Mouse (Mus musculus) Patski (cell line): ENCODE measurements around the gene Rsc1a1. TPM values are rescaled to one million over a fixed set of nuclear protein-coding genes. Genes with fewer than 3 reads are reported as not detected.
A peak's percentile ranks its signal among the peaks of the same experiment; 100 is the strongest.

Experiments
- ATAC-seq: fragments of 100-300 bp; one replicate; pipeline ENCODE4 v1.8.0; 2021
- CTCF ChIA-PET: fragments of 350-600 bp; sonication (Branson Sonifier 250); formaldehyde crosslinking; loops from one replicate; lab custom pipeline; 2022; ENCODE audit warnings: inconsistent platforms; lab: Charles Lee
- POLR2A ChIA-PET: fragments of 350-600 bp; sonication (Branson Sonifier 250); formaldehyde crosslinking; loops from one replicate; lab custom pipeline; 2022; ENCODE audit warnings: antibody characterized with exemption, inconsistent platforms; lab: Charles Lee
- DNase-seq: peaks from one replicate; pipeline ENCODE4 v3.0.0-alpha.2; 2011; ENCODE audit warnings: low read depth, low spot score
- H3K27me3 ChIP-seq: fragments of 371-371 bp; one replicate; pipeline ENCODE4 v1.5.1; 2021
- CTCF ChIP-seq: fragments of 100-300 bp; IDR thresholded peaks from one replicate; pipeline ENCODE4 v1.5.1; 2021
- in situ Hi-C: fragments of 300-500 bp; cut with MboI; formaldehyde crosslinking; loops from 3 replicates; pipeline ENCODE4 v1.11.1; 2018; ENCODE audit warnings: low pct_unique_long_range_greater_than_20kb, mixed read lengths
- polyA plus RNA-seq: library from polyadenylated mRNA; unstranded; gene quantifications from one replicate; pipeline ENCODE4 v1.2.3, GENCODE M21; 2021

The Rsc1a1 gene
- polyA plus RNA-seq, 1 experiment from 2014 or later, result 4.7 TPM

DNA sequence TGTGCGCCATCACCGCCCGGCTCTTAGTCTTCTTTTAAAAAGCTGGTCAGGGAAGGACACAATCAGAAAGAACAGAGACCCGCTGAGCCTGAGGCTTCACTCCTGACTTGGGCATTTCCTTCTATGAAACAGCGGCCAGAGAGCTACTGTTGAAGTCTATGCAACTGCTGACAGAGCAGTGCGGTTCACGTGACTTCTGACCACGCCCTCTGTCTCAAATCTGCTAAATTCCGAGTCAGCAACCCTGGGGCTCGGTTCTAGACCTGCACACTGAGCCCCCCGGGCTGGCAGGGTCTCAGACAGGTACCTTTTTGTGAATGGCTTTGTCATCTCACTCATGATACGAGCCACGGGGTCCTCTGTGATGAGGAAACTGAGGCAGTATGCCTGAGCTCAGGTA lies 13.1 kb downstream of the Rsc1a1 start:
- no peak for TF ChIP-seq CTCF
- DNase-seq (no peak), ATAC-seq (no peak)
- POLR2A ChIA-PET, result interaction anchor here (1.0 kb wide), 1 partner anchor 11 kb away, joined by 3 read pairs; no protein-coding TSS in a partner anchor
- H3K27me3 ChIP-seq, result no peaks in the 10 kb centered on the region
- in situ Hi-C loops, result no loop called here
- CTCF ChIA-PET, result no interaction called here

DNA sequence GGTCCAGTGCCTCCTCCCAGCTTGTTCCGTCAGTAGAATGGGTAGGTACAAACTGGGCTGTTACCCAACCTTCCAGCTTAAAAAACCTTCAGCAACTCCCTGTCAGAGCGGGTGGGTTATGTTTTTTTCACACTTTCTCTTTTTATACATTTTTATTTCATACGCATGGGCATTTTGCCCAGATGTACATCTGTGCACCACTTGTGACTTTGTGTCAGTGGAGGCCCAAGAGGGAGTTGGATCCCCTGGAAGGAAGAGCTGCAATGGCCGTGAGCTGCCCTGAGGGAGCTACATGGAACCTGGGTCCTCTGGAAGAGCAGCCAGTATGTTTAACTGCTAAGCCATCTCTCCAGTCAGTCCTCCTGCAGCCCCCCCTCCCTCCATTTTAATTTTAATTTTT lies 14.0 kb downstream of the Rsc1a1 start:
- ChIA-PET CTCF (interaction anchor here (1.3 kb wide), 1 partner anchor 19 kb away, joined by 3 read pairs; no protein-coding TSS in a partner anchor), POLR2A (interaction anchor here (1.0 kb wide), 1 partner anchor 12 kb away, joined by 3 read pairs; no protein-coding TSS in a partner anchor)
- TF ChIP-seq CTCF, result no peak
- no peaks in the 10 kb centered on the region for H3K27me3 ChIP-seq
- ATAC-seq, result no peak
- DNase-seq, result no peak
- in situ Hi-C loops, result no loop called here

DNA sequence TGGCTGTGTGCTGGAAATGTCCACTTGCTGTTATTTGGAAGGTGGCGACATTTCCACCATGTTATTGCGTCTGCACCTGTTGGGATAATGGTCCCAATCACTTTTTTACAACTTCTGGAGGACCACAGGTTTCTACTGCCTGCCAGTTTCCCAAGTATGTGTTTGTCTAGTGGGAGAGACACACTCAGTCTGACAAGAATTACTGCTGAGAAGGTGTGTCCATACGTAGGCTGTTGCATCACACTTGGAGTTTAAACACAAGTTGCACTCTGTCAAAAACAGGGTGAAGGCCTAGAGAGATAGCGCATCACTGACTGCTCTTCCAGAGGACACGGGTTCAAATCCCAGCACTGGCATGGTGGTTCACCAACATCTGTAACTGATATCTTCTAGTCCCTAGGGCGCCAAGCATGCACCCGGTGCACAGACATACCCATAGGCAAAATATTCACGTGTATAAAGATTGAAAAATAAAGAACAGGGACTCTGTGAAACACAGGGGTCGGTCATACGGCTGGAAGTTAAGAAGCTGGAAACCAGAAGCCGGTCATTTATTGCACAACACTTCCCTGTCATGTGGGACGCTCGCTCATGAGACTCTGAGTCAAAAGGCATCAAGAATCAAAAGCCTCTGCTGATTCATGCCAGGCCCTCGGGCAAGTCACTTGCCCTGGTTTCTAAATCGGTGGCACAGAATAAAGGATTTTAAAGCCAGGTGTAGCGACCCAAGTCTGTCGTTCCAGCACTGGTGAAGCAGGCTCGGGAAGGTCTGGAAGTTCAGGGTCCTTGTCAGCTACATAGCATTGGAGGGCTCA lies 15.3 kb downstream of the Rsc1a1 start:
- ChIA-PET CTCF (interaction anchor here (1.0 to 1.3 kb wide), 2 partner anchors 20 to 53 kb away, joined by 3 read pairs; partner anchors contain the start of gene Ddi2), POLR2A (no interaction called here)
- ATAC-seq (peak; percentile 35), DNase-seq (peak; percentile 86)
- in situ Hi-C loops, result no loop called here
- no peak for TF ChIP-seq CTCF
- no peaks in the 10 kb centered on the region for H3K27me3 ChIP-seq

- no peak for ATAC-seq
- CTCF ChIA-PET, result no interaction called here
- no peak for TF ChIP-seq CTCF
Observed at GRCm38 (mm10) chr4:141664799-141665198, 20.6 kb downstream of the Rsc1a1 start, which contains the start of gene Plekhm2. Gene Plekhm2 (minus strand): TSS chr4:141664899.

DNA sequence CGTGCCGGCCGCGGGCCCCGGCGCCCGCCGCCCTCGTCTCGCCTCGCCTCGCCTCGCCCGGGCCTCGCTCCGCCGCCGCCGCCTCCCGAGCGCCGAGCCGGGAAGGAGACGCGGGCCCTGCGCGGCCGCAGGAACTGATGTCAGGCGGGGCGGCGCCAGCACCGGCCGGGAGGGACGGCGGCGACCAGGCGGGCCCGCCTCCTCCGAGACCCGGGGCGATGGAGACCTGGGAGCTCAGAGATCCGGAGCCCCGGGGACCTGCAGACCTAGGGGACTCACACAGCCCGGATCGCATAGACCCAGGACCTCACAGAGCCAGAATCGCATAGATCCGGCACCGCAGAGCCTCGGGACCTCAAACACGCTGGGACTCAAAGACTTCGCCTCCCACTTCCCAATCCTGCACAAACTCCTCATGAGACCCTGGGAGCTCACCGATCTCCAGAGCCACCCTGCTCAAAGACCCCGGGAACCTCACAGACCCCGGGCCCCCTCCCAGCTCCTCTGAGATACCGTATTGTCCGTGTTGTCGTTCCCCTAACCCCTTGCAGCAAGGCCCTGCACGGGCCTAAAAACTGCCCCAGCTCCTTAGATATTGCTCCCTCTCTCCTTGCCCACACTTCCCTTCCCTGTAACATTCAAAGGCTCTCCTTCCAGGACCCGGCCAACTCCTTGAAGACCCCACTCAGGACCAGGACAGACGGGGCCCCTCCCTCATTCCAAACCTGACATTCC lies 21.2 kb downstream of the Rsc1a1 start:
- no peak for TF ChIP-seq CTCF
- H3K27me3 ChIP-seq, result no peaks in the 10 kb centered on the region
- ChIA-PET POLR2A (interaction anchor here (1.3 kb wide), 1 partner anchor 22 kb away, joined by 3 read pairs; no protein-coding TSS in a partner anchor), CTCF (no interaction called here)
- DNase-seq (no peak), ATAC-seq (peak; percentile 89)
- in situ Hi-C loops, result no loop called here

More at GRCm38 (mm10) chr4:141664799-141665198, 20.6 kb downstream of the Rsc1a1 start, which contains the start of gene Plekhm2:
- POLR2A ChIA-PET, result interaction anchor here (1.3 kb wide), 1 partner anchor 23 kb away, joined by 3 read pairs; no protein-coding TSS in a partner anchor
- no peaks in the 10 kb centered on the region for H3K27me3 ChIP-seq
- in situ Hi-C loops, result no loop called here
- no peak for DNase-seq

GRCm38 (mm10) chr4:141663122-141663931 lies 22.1 kb downstream of the Rsc1a1 start:
- ChIA-PET CTCF (no interaction called here), POLR2A (no interaction called here)
- ATAC-seq (peak; percentile 10), DNase-seq (no peak)
- no peaks in the 10 kb centered on the region for H3K27me3 ChIP-seq
- no peak for TF ChIP-seq CTCF
- in situ Hi-C loops, result no loop called here

DNA sequence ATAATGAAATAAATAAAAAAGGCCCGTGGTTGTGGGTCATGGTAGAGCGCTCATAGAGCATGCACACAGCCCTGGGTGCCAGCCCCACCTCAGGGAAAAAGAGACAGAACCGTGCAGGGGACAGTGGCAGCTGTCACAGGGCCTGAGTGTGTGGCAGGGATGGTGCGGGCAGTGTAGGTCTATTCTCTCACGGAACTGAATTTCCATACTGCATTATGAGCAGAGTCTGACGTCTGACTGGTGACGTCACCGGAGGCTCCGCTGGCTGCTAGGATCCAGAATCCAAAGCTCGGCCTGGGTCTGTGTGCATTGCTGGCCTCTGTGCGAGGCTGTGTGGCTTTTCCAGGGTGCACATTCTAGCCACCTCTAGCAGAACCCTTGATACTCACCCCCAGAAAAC lies 24.5 kb downstream of the Rsc1a1 start:
- DNase-seq (no peak), ATAC-seq (no peak)
- H3K27me3 ChIP-seq, result no peaks in the 10 kb centered on the region
- in situ Hi-C loops, result no loop called here
- CTCF ChIA-PET, result no interaction called here
- no peak for TF ChIP-seq CTCF
- POLR2A ChIA-PET, result no interaction called here

- no peak for DNase-seq
- CTCF ChIA-PET, result no interaction called here
- TF ChIP-seq CTCF, result no peak
- in situ Hi-C loops, result no loop called here
- POLR2A ChIA-PET, result no interaction called here
- H3K27me3 ChIP-seq, result no peaks in the 10 kb centered on the region
- ATAC-seq, result no peak
Observed at GRCm38 (mm10) chr4:141659739-141660138, 25.7 kb downstream of the Rsc1a1 start.

DNA sequence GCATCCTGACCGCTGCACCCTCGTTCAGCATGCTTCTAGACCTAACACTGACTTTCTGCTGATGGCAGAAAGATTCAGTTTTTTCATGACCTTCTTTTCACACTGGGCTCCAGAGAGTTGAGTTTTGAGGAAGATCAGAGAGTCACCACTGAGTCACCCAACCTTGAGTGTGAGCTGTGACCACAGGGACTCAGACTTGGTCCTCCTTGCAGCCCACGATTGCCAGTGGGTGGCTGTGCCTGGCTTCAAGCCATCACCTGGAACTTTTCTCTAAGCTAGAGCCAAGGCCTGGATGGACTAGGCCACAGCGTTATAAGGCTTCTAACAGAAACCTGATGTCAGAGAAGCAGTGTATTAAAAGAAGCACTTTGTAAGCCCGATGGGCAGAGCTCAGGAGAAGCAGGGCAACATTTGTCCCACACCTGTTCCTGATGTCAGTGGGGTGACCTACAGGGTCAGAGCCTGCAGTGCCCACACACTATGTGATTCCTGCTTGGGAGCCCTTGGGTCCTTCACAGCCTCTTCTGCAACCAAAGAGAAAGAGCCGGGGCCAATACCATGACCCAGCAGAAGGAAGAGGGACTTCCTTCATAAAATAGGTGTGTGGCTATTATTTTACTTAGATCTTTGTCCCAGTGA lies 26.4 kb downstream of the Rsc1a1 start:
- H3K27me3 ChIP-seq, result no peaks in the 10 kb centered on the region
- in situ Hi-C loops, result no loop called here
- ATAC-seq (no peak), DNase-seq (no peak)
- POLR2A ChIA-PET, result no interaction called here
- CTCF ChIA-PET, result no interaction called here
- no peak for TF ChIP-seq CTCF

GRCm38 (mm10) chr4:141656932-141657331 lies 28.5 kb downstream of the Rsc1a1 start:
- ChIA-PET POLR2A (no interaction called here), CTCF (no interaction called here)
- H3K27me3 ChIP-seq, result no peaks in the 10 kb centered on the region
- no peak for TF ChIP-seq CTCF
- in situ Hi-C loops, result no loop called here
- no peak for ATAC-seq
- no peak for DNase-seq
